Mouse (Mus musculus) limb, embryonic 14.5 days (tissue): Measurements from ENCODE around the gene Lrrc52. TPM values are rescaled to one million over a fixed set of nuclear protein-coding genes. Genes with fewer than 3 reads are reported as not detected.

Source experiments
- ATAC-seq: fragments of 200-750 bp; cut with Nextera tagmentation; 2 replicates; pipeline ENCODE4 v1.8.0; 2017; ENCODE audit warnings: low read depth, moderate number of reproducible peaks, moderate TSS enrichment; ENCODE audit not compliant: low FRiP score
- DNase-seq: peaks from one replicate; pipeline ENCODE4 v3.0.0-alpha.2; 2015; ENCODE audit warnings: low spot score
- H3K27ac ChIP-seq: fragments of 300-500 bp; sonication (generic); replicated peaks from 2 replicates; pipeline ENCODE4 v1.5.1; 2014; ENCODE audit warnings: low read depth, mild to moderate bottlenecking, low read length, moderate library complexity, mixed read lengths
- H3K27me3 ChIP-seq: fragments of 300-500 bp; sonication (generic); 2 replicates; pipeline ENCODE4 v1.6.1; 2014; ENCODE audit warnings: low read length, mixed read lengths; ENCODE audit not compliant: control insufficient read depth, insufficient read depth
- H3K36me3 ChIP-seq: fragments of 300-500 bp; sonication (generic); 2 replicates; pipeline ENCODE4 v1.6.1; 2014; ENCODE audit warnings: mild to moderate bottlenecking, low read length, moderate library complexity, mixed read lengths; ENCODE audit not compliant: control insufficient read depth, insufficient read depth
- H3K4me1 ChIP-seq: fragments of 300-500 bp; sonication (generic); 2 replicates; pipeline ENCODE4 v1.6.1; 2014; ENCODE audit warnings: antibody characterized with exemption, low read length, mixed read lengths; ENCODE audit not compliant: control insufficient read depth, insufficient read depth
- H3K4me2 ChIP-seq: fragments of 300-500 bp; sonication (generic); replicated peaks from 2 replicates; pipeline ENCODE4 v1.6.1; 2014; ENCODE audit warnings: low read depth, mild to moderate bottlenecking, low read length, moderate library complexity; ENCODE audit not compliant: severe bottlenecking
- H3K4me3 ChIP-seq: fragments of 300-500 bp; sonication (generic); replicated peaks from 2 replicates; pipeline ENCODE4 v1.5.1; 2014; ENCODE audit warnings: low read length
- H3K9ac ChIP-seq: fragments of 300-500 bp; sonication (generic); 2 replicates; pipeline ENCODE4 v1.6.1; 2014; ENCODE audit warnings: mild to moderate bottlenecking, low read depth, low read length, moderate library complexity; ENCODE audit not compliant: severe bottlenecking
- H3K9me3 ChIP-seq: fragments of 300-500 bp; sonication (generic); 2 replicates; pipeline ENCODE4 v1.6.1; 2016; ENCODE audit warnings: low read length; ENCODE audit not compliant: control insufficient read depth
- POLR2A ChIP-seq: fragments of 200-500 bp; IDR thresholded peaks from 2 replicates; pipeline ENCODE4 v1.8.0; 2012; ENCODE audit warnings: inconsistent platforms, mild to moderate bottlenecking, moderate library complexity, borderline replicate concordance; ENCODE audit not compliant: insufficient read depth, insufficient read length; ENCODE audit errors: extremely low read depth
- WGBS: fragments of 180-500 bp; shearing (Covaris S2); extraction: QIAGEN DNeasy Blood & Tissue Kit; methylation state at CpG from one replicate; pipeline ENCODE4 v1.1.7; 2014; 5-methylcytosine and 5-hydroxymethylcytosine counted together
- polyA plus RNA-seq, 2 experiments: library from polyadenylated mRNA; depleted of rRNA in 1 of 2; stranded (reverse) in 1 of 2; unstranded in 1 of 2; fragments of >200 nt; fragmentation: Nextera tagmentation in 1 of 2; extraction: Ambion mirVana in 1 of 2; gene quantifications; 2 replicates each; pipeline versions ENCODE4 v1.2.1 to v1.2.3; 2012 to 2014

Lrrc52 gene
- polyA plus RNA-seq, 2 experiments = not detected

DNA sequence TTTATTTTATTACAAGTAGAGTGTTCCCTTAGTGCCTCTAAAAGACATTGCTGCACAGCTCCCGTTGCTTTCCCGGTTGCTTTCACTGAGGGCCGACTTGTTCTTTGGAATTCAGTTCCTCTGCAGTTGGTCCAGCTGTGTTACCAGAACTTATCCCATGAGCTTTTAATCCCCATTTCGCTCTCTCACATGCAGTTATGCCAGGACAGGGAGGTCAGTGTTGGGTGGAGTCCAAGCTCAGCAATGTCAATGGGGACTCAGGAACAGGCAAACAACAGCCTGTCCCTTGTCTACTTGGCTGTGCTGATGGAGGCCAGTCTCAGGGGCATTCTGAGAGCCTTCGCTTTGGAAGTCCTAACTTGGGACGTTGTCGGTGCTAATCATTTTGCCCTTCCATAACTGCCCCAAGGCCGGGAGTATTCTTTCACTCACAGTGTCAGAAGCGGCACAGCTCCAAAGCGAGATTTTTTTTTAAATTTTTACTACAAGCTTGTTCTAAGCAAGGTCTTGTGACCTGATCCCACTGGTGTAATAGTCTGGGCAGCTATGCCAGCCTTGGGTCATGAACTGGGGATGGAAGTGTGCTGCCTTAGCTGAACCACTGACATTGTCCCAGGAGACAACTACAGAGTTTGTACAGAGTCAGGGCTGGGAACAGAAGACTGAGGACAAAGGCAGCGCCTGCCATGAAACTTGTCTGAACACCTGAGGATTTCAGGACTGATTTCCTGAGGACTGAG is 43.9 kb downstream of the Lrrc52 start:
- H3K4me2 ChIP-seq = no peak overlapping the region
- ATAC-seq (peak; percentile 62), DNase-seq (peak; percentile 35)
- H3K36me3 ChIP-seq = no peaks in the 10 kb centered on the region
- 58% methylated on average over 11 of the region's 11 CpGs for WGBS
- no peak for TF ChIP-seq POLR2A
- H3K9ac ChIP-seq = no peak overlapping the region
- H3K9me3 ChIP-seq = no peaks in the 10 kb centered on the region
- H3K4me3 ChIP-seq = no peak overlapping the region
- H3K4me1 ChIP-seq = peaks cover 11% of the 10 kb centered on the region; the same call in 1 of the 2 replicates
- H3K27me3 ChIP-seq = peaks cover 2% of the 10 kb centered on the region; the same call in 1 of the 2 replicates
- H3K27ac ChIP-seq = 0 out of 2 replicates have a peak overlapping the region, but pooled peaks have one; percentile 1

DNA sequence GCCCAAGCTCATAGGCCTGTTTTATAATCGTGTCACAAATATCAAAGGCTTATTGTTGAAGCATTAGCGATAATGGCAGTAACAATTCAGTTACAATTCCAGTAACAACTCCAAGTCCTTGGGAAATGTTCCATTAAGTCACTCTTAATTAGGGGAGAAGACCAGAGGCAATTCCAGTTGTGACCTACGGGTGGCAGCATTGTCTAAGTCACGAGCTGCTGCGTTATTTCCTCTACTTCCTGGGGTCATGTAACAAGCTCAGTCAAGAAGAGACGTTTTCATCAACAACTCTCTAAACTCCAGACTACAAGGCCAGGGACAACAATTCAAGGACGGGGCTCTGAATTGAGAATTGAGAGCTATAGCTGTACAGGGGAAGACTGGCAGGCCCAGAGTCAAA is 51.7 kb downstream of the Lrrc52 start:
- Histone ChIP-seq H3K4me2 (no peak overlapping the region), H3K9me3 (no peaks in the 10 kb centered on the region), H3K9ac (no peak overlapping the region), H3K27me3 (no peaks in the 10 kb centered on the region; the same call in 1 of the 2 replicates), H3K4me1 (no peaks in the 10 kb centered on the region), H3K36me3 (no peaks in the 10 kb centered on the region), H3K27ac (no peak overlapping the region), H3K4me3 (no peak overlapping the region)
- DNase-seq (peak; percentile 80), ATAC-seq (no peak)
- no peak for TF ChIP-seq POLR2A
- WGBS = 3% methylated on average over 7 of the region's 7 CpGs

DNA sequence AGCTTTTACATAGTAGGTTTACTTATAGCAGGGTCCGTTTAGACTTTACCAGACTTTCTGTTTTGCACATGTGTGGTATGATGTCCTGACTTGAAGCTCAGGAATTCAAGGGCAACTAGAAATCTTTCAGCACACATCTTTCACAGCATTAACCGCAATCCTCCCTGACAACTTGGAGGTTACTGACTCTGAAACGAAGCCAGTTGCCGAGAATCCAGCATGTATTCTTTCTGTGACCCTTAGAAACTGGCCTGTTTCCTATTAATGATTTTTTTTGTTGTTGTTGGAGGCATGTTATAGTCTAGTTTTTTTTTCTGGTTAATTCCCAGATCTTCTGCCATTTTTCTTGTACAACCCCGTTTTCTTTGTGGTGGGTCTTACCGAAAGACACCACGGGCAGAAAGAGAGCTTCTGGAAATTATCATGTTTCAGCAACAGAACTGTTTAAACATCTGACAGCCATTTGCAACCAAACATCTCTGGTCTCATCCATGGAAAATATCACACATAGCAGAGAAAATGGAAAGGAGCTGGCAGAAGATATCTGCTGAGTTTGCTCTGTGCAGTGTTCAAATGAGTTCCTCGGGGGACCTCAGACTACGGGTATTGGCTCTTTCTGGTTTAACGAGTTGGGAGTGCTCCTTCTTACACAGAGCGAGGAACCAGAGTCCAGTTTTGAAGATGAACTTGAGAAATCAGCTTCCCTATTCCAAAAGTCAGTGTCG is 54.4 kb downstream of the Lrrc52 start:
- Histone ChIP-seq H3K27me3 (no peaks in the 10 kb centered on the region; the same call in 1 of the 2 replicates), H3K4me3 (no peak overlapping the region), H3K36me3 (no peaks in the 10 kb centered on the region), H3K4me1 (no peaks in the 10 kb centered on the region), H3K9ac (no peak overlapping the region), H3K9me3 (no peaks in the 10 kb centered on the region), H3K27ac (no peak overlapping the region), H3K4me2 (no peak overlapping the region)
- no peak for TF ChIP-seq POLR2A
- ATAC-seq (0 out of 2 replicates have a peak, but pooled peaks have one; percentile 44), DNase-seq (peak; percentile 51)
- 52% methylated on average over 12 of the region's 12 CpGs for WGBS

DNA sequence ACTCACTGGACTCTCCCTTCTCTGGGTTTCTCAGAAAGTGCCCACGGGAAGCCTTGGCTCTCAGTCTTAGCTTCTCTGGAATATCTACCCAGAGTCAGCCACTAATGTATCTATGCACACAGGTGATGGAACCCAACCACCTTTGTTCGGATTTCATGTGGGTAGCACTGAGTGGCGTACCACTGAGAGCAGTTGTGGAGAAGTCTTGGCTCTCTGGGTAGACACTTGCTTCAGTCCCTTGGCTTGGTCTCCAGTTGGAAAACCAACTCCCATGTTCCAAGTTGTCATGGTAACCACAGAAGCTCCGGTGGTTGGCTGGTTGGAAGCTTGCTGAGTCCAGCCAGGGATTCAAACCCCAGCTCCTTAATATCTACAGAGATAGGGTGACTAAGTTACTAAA is 57.0 kb downstream of the Lrrc52 start:
- H3K9ac ChIP-seq = no peak overlapping the region
- no peaks in the 10 kb centered on the region for H3K9me3 ChIP-seq
- no peak for DNase-seq
- H3K4me2 ChIP-seq = no peak overlapping the region
- H3K27ac ChIP-seq = no peak overlapping the region
- no peaks in the 10 kb centered on the region for H3K4me1 ChIP-seq
- TF ChIP-seq POLR2A = no peak
- no peaks in the 10 kb centered on the region; the same call in 1 of the 2 replicates for H3K27me3 ChIP-seq
- no peaks in the 10 kb centered on the region for H3K36me3 ChIP-seq
- H3K4me3 ChIP-seq = no peak overlapping the region
- WGBS = 80% methylated on average over 4 of the region's 4 CpGs
- ATAC-seq = no peak

DNA sequence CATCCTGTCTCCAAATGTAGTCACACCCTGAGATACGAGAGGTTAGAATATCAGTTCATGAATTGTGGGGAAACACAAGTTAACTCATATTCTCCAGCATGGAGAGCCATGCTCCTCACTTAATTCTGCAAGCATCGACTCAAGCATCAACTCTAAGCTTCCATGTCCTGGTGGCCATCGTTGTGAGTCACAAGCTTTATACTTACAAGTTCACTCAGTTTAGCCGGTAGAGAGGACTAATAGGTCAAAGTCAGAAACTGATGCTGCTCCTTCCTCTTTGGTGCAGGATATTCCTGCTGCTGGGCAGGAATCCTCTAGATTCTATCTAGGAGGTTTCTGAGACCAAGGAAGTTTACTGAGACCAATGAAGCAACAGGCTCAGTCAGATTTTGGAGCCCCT is 61.3 kb downstream of the Lrrc52 start:
- no peaks in the 10 kb centered on the region for H3K9me3 ChIP-seq
- no peaks in the 10 kb centered on the region for H3K36me3 ChIP-seq
- no peak overlapping the region for H3K9ac ChIP-seq
- TF ChIP-seq POLR2A = no peak
- H3K4me2 ChIP-seq = no peak overlapping the region
- H3K27ac ChIP-seq = no peak overlapping the region
- no peaks in the 10 kb centered on the region; the same call in 1 of the 2 replicates for H3K27me3 ChIP-seq
- WGBS = 80% methylated on average over 4 of the region's 4 CpGs
- H3K4me3 ChIP-seq = no peak overlapping the region
- H3K4me1 ChIP-seq = no peaks in the 10 kb centered on the region
- ATAC-seq = no peak
- no peak for DNase-seq

Other genes starting within 250 kb of the Lrrc52 start
- gene Uck2, start 181.5 kb downstream of the Lrrc52 start, polyA plus RNA-seq (2012; rRNA removed) = 42.5 and 45.7 TPM in 2 replicates
- gene Uck2, start 181.5 kb downstream of the Lrrc52 start, polyA plus RNA-seq (2014; fragmentation: Nextera tagmentation; extraction: Ambion mirVana) = 69.3 and 78.2 TPM in 2 replicates
- 73.4 and 86.4 TPM in 2 replicates for gene Tmco1, start 158.4 kb downstream of the Lrrc52 start, polyA plus RNA-seq (2012; rRNA removed)
- gene Tmco1, start 158.4 kb downstream of the Lrrc52 start, polyA plus RNA-seq (2014; fragmentation: Nextera tagmentation; extraction: Ambion mirVana) = 84.6 and 86.5 TPM in 2 replicates
- gene Aldh9a1, start 116.8 kb downstream of the Lrrc52 start, polyA plus RNA-seq (2012; rRNA removed) = 28.3 and 32.7 TPM in 2 replicates
- 46.7 and 57.4 TPM in 2 replicates for gene Aldh9a1, start 116.8 kb downstream of the Lrrc52 start, polyA plus RNA-seq (2014; fragmentation: Nextera tagmentation; extraction: Ambion mirVana)
- gene Mgst3, start 72.9 kb downstream of the Lrrc52 start, polyA plus RNA-seq (2012; rRNA removed) = 45.7 and 52.0 TPM in 2 replicates
- 58.3 and 59.6 TPM in 2 replicates for gene Mgst3, start 72.9 kb downstream of the Lrrc52 start, polyA plus RNA-seq (2014; fragmentation: Nextera tagmentation; extraction: Ambion mirVana)
- gene Rxrg, start 131.6 kb upstream of the Lrrc52 start, polyA plus RNA-seq (2012; rRNA removed) = 16.9 and 17.9 TPM in 2 replicates
- 21.1 and 24.4 TPM in 2 replicates for gene Rxrg, start 131.6 kb upstream of the Lrrc52 start, polyA plus RNA-seq (2014; fragmentation: Nextera tagmentation; extraction: Ambion mirVana)
- gene Lmx1a, start 222.5 kb upstream of the Lrrc52 start, polyA plus RNA-seq (2012; rRNA removed) = 0.57 and 0.64 TPM in 2 replicates
- 0.37 and 0.51 TPM in 2 replicates for gene Lmx1a, start 222.5 kb upstream of the Lrrc52 start, polyA plus RNA-seq (2014; fragmentation: Nextera tagmentation; extraction: Ambion mirVana)